ENCODE assay signal across 8 mouse cellular contexts in genomic region chr9:37255889-37256225, GRCm38 (mm10). TPM values are rescaled to one million over a fixed set of nuclear protein-coding genes. Genes with fewer than 3 reads are reported as not detected.
A peak's percentile ranks its signal among the peaks of the same experiment; 100 is the strongest.
DNase-seq lines count a peak whose midpoint lies in the region; ATAC-seq lines count a peak whose summit lies in the region.

No protein-coding gene starts in this region.

- no peaks in the 10 kb centered on the region for H3K9me3 ChIP-seq in forebrain, embryonic 10.5 days
- no peaks in the 10 kb centered on the region for H3K9me3 ChIP-seq in hindbrain, embryonic 13.5 days

- peak; percentile 52 for ATAC-seq in hindbrain, embryonic 13.5 days (ENCODE audit: low FRiP score)

- no peak overlapping the region for H3K9ac ChIP-seq in hindbrain, embryonic 13.5 days

- H3K4me2 ChIP-seq in hindbrain, embryonic 13.5 days, result peak overlapping the region; percentile 76

- peak overlapping the region; percentile 60 for H3K4me3 ChIP-seq in forebrain, embryonic 10.5 days
- H3K4me3 ChIP-seq in hindbrain, embryonic 13.5 days, result peak overlapping the region; percentile 41

- no peaks in the 10 kb centered on the region for H3K36me3 ChIP-seq in forebrain, embryonic 10.5 days (replicated peaks)
- H3K36me3 ChIP-seq in hindbrain, embryonic 13.5 days, result no peaks in the 10 kb centered on the region

- H3K27ac ChIP-seq in forebrain, embryonic 10.5 days, result peak overlapping the region; percentile 82
- H3K27ac ChIP-seq in hindbrain, embryonic 13.5 days, result no peak overlapping the region

- H3K27me3 ChIP-seq in forebrain, embryonic 10.5 days (ENCODE audit: poor library complexity, severe bottlenecking), result peaks cover 54% of the 10 kb centered on the region
- H3K27me3 ChIP-seq in hindbrain, embryonic 13.5 days, result peaks cover 15% of the 10 kb centered on the region

- 44% methylated on average over 7 of the region's 7 CpGs for WGBS in forebrain, embryonic 10.5 days
- 45% methylated on average over 7 of the region's 7 CpGs for WGBS in hindbrain, embryonic 13.5 days

- peak; percentile 25 to 54 for DNase-seq in CD8-positive naive resting alpha-beta T cell, adult 2 months (ENCODE audit: low read depth in 2 of 2, low spot score in 2 of 2)
- peak; percentile 77 for DNase-seq in ZHBTc4 (ENCODE audit: low read depth, low spot score)
- peak; percentile 55 for DNase-seq in forebrain, embryonic 10.5 days (ENCODE audit: extremely low spot score, low spot score)
- DNase-seq in layer of hippocampus, postnatal 14 days (ENCODE audit: low spot score in 2 of 2), result peak; percentile 40 to 55
- DNase-seq in lung, postnatal 14 days, result peak; percentile 70
- DNase-seq in ovary, postnatal 14 days (ENCODE audit: low spot score), result peak; percentile 51
- no peak for DNase-seq in B cell, adult 2 months

- H3K4me1 ChIP-seq in forebrain, embryonic 10.5 days, result peaks cover 19% of the 10 kb centered on the region
- H3K4me1 ChIP-seq in hindbrain, embryonic 13.5 days (replicated peaks), result peaks cover 13% of the 10 kb centered on the region

RNA-seq across cellular contexts. Expression of gene Slc37a2, which starts 0.3 kb away (rescaled TPM):
- polyA plus RNA-seq in forebrain, embryonic 10.5 days (2016; fragmentation: Nextera tagmentation; extraction: Ambion mirVana), result 2.2 and 2.5 TPM in 2 replicates
- polyA plus RNA-seq in hindbrain, embryonic 13.5 days (2015; fragmentation: Nextera tagmentation; extraction: Ambion mirVana), result 1.0 and 1.7 TPM in 2 replicates
- total RNA-seq in layer of hippocampus, postnatal 14 days (2021), result 1 to 10 TPM; 1.6 to 3.0 TPM

RNA-seq across cellular contexts. Expression of gene Tmem218, which starts 47.8 kb away (rescaled TPM):
- polyA plus RNA-seq in forebrain, embryonic 10.5 days (2016; fragmentation: Nextera tagmentation; extraction: Ambion mirVana), result 12.6 and 12.9 TPM in 2 replicates
- polyA plus RNA-seq in hindbrain, embryonic 13.5 days (2015; fragmentation: Nextera tagmentation; extraction: Ambion mirVana), result 10.9 and 11.1 TPM in 2 replicates
- 10 to 100 TPM in 1 of 2 experiments, 1 to 10 TPM in 1; 9.6 to 10.2 TPM for total RNA-seq in layer of hippocampus, postnatal 14 days (2021)

Comparison
In these comparisons a context has a peak if more than half of its experiments do, and no peak if none do; other contexts are left out.
1. DNase-seq: peak in CD8-positive naive resting alpha-beta T cell, adult 2 months (2 of 2), ZHBTc4 (single experiment), forebrain, embryonic 10.5 days (single experiment), layer of hippocampus, postnatal 14 days (2 of 2), lung, postnatal 14 days (single experiment) and ovary, postnatal 14 days (single experiment); none in B cell, adult 2 months (0 of 2).